Mouse (Mus musculus) intestine, embryonic 15.5 days (tissue): ENCODE data around the gene Sox6. TPM values are rescaled to one million over a fixed set of nuclear protein-coding genes. Genes with fewer than 3 reads are reported as not detected.
A peak's percentile ranks its signal among the peaks of the same experiment; 100 is the strongest.

Experiments
- ATAC-seq: fragments of 200-750 bp; cut with Nextera tagmentation; 2 replicates; pipeline ENCODE4 v1.8.0; 2017; ENCODE audit warnings: moderate TSS enrichment, moderate library complexity
- H3K27ac ChIP-seq: fragments of 300-500 bp; sonication (generic); 2 replicates; pipeline ENCODE4 v1.5.1; 2015; ENCODE audit warnings: mild to moderate bottlenecking, inconsistent platforms
- H3K27me3 ChIP-seq: fragments of 300-500 bp; sonication (generic); replicated peaks from 2 replicates; pipeline ENCODE4 v1.6.1; 2015; ENCODE audit warnings: inconsistent platforms
- H3K36me3 ChIP-seq: fragments of 300-500 bp; sonication (generic); 2 replicates; pipeline ENCODE4 v1.6.1; 2015; ENCODE audit warnings: inconsistent platforms
- H3K4me1 ChIP-seq: fragments of 300-500 bp; sonication (generic); replicated peaks from 2 replicates; pipeline ENCODE4 v1.6.1; 2015; ENCODE audit warnings: inconsistent platforms
- H3K4me2 ChIP-seq: fragments of 300-500 bp; sonication (generic); replicated peaks from 2 replicates; pipeline ENCODE4 v1.6.1; 2015; ENCODE audit warnings: mild to moderate bottlenecking, inconsistent platforms
- H3K4me3 ChIP-seq: fragments of 300-500 bp; sonication (generic); replicated peaks from 2 replicates; pipeline ENCODE4 v1.5.1; 2015; ENCODE audit warnings: inconsistent platforms
- H3K9ac ChIP-seq: fragments of 300-500 bp; sonication (generic); 2 replicates; pipeline ENCODE4 v1.6.1; 2015; ENCODE audit warnings: inconsistent platforms
- H3K9me3 ChIP-seq: fragments of 300-500 bp; sonication (generic); 2 replicates; pipeline ENCODE4 v1.6.1; 2016; ENCODE audit warnings: inconsistent platforms
- WGBS: fragments of 180-500 bp; shearing (Covaris S2); methylation state at CpG from one replicate; pipeline ENCODE4 v1.1.7; 2015; 5-methylcytosine and 5-hydroxymethylcytosine counted together
- polyA plus RNA-seq: library from polyadenylated mRNA; unstranded; fragments of >200 nt; fragmentation: Nextera tagmentation; extraction: Ambion mirVana; gene quantifications from 2 replicates; pipeline ENCODE4 v1.2.1, GENCODE M21; 2015

Sox6 gene
- polyA plus RNA-seq, 1 experiment from 2014 or later: 36.1 TPM

DNA sequence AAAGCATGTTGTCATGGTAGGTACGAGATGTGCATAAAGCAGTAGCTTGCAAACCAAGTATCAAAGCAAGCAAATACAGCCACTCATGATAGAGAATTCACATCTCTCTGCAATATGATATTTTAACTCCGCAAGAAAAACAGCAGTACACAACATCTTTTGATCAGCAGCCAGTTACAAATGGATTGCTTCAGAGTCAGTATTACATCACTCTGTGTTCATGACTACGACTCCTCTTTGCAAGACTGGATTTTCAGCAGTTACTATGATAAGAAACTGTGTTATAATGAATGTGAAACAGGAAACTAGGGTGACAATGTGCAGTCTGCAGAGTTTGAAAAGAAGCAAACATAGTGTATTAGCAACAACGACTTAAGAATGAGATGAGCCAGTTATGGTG lies 71.4 kb downstream of the Sox6 start:
- Histone ChIP-seq H3K36me3 (no peaks in the 10 kb centered on the region), H3K27ac (no peak overlapping the region), H3K9ac (no peak overlapping the region), H3K4me2 (no peak overlapping the region), H3K4me3 (no peak overlapping the region), H3K4me1 (no peaks in the 10 kb centered on the region), H3K9me3 (no peaks in the 10 kb centered on the region), H3K27me3 (no peaks in the 10 kb centered on the region)
- WGBS: 67% methylated on average over 4 of the region's 4 CpGs
- ATAC-seq: no peak

DNA sequence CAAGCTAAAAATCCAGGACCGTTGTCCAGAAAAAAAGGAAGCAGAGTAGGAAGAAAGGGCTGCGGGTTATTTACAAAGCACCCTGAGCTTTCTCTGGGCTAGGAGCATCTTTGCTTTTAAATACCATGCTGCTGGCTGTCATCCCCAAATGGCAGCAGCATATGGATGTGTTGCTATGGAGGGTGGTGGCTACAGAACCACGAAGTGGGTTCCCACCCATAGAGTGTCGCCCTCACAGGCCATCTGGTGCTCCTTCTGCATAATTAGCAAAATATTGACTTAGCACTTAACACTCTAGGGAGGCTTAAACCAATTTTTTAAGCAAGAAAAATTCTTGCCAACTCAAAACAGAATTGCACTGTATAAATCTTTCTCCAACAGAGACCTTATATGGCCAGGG lies 72.4 kb downstream of the Sox6 start:
- Histone ChIP-seq H3K4me3 (no peak overlapping the region), H3K36me3 (no peaks in the 10 kb centered on the region), H3K27me3 (no peaks in the 10 kb centered on the region), H3K9me3 (no peaks in the 10 kb centered on the region), H3K4me2 (no peak overlapping the region), H3K9ac (no peak overlapping the region), H3K4me1 (no peaks in the 10 kb centered on the region), H3K27ac (no peak overlapping the region)
- no peak for ATAC-seq
- 47% methylated on average over 4 of the region's 4 CpGs for WGBS

DNA sequence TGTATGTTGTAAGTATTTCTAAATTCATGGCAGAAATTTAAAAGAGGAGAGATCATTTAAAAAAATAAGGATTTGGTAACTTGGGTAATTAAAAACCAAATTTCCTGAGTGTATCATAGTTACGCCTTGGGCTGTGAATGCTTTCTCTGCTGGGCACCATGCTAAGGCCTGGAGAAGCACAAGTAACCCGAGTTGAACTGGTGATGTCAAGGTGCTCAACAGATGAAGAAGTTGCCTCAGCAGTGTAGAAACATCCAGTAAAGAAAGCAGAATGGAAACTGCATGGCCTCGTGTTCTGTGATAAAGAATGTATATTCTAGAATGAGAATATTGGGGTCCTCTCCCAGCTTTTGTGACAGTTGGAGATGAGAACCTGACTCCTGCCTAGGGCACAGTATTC lies 85.5 kb downstream of the Sox6 start:
- Histone ChIP-seq H3K27me3 (no peaks in the 10 kb centered on the region), H3K36me3 (no peaks in the 10 kb centered on the region), H3K9me3 (no peaks in the 10 kb centered on the region), H3K4me2 (no peak overlapping the region), H3K27ac (no peak overlapping the region), H3K9ac (no peak overlapping the region), H3K4me1 (no peaks in the 10 kb centered on the region), H3K4me3 (no peak overlapping the region)
- 75% methylated on average over 3 of the region's 3 CpGs for WGBS
- ATAC-seq: no peak

DNA sequence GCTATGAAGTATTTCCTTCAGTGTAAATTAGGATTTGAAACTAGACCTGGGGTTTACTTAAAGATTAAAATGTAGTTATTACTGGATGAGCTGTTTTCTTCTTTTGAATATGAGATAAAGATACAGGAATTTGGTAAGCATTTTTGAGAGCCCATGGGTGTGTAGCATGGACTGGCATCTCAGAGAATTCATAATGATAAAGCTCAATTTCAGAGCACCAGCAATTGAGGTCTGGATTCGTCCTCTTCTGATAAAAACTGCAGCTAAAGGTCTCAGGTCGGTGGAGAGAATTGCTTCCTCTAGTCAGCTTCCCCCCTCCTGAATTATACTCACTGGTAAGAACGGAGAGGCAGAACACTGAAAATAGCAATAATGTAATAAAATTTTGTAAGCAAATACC lies 86.4 kb downstream of the Sox6 start:
- 37% methylated on average over 3 of the region's 3 CpGs for WGBS
- no peak overlapping the region for H3K4me2 ChIP-seq
- no peak overlapping the region for H3K4me3 ChIP-seq
- no peaks in the 10 kb centered on the region for H3K36me3 ChIP-seq
- H3K27me3 ChIP-seq: no peaks in the 10 kb centered on the region
- ATAC-seq: no peak; the same call in 1 of the 2 replicates
- H3K27ac ChIP-seq: no peak overlapping the region
- no peaks in the 10 kb centered on the region for H3K9me3 ChIP-seq
- no peaks in the 10 kb centered on the region for H3K4me1 ChIP-seq
- no peak overlapping the region for H3K9ac ChIP-seq

DNA sequence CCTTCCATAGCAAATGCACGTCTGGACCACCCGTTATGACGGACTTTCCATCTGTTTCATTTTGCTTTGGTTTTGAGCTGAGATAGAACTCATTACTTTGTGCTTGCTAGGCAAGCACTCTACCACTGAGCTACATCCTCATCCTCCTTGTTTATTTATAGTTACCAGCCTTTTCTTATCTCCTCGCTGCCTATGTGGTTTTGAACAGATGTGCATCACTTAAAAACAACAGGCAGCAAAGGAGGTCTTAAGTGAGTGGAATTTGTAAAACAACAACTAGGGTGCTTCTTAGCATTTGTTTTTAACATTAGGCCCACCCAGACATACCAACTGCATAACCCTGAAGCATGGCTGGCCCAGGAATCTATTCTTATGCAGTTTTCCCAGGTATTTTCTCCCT lies 86.9 kb downstream of the Sox6 start:
- Histone ChIP-seq H3K4me3 (no peak overlapping the region), H3K9me3 (no peaks in the 10 kb centered on the region), H3K27me3 (no peaks in the 10 kb centered on the region), H3K4me1 (no peaks in the 10 kb centered on the region), H3K4me2 (no peak overlapping the region), H3K9ac (no peak overlapping the region), H3K27ac (no peak overlapping the region), H3K36me3 (no peaks in the 10 kb centered on the region)
- 84% methylated on average over 4 of the region's 4 CpGs for WGBS
- ATAC-seq: no peak

DNA sequence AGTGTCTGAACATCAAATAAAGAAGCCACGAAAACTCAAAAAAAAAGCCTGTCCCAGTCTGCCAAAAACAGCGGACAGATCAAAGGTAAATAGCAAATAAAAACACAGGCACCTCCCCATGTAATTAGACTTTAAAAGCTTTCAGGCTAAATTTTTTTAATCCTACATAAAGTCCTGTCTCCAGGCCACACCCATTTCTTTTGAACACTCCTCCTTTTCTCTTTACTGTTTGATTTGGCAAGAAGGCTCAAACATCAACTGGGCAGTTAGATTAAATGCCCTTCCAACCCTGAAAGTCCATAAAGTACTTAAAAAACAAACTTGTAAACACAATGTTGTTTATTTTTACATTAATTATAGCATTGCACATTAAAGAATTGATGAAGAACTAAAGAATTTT lies 90.7 kb downstream of the Sox6 start:
- H3K27me3 ChIP-seq: no peaks in the 10 kb centered on the region
- no peak for ATAC-seq
- H3K4me3 ChIP-seq: no peak overlapping the region
- no peak overlapping the region for H3K9ac ChIP-seq
- no peaks in the 10 kb centered on the region for H3K36me3 ChIP-seq
- no peaks in the 10 kb centered on the region for H3K9me3 ChIP-seq
- 72% methylated on average over 2 of the region's 2 CpGs for WGBS
- H3K4me2 ChIP-seq: no peak overlapping the region
- no peak overlapping the region for H3K27ac ChIP-seq
- H3K4me1 ChIP-seq: no peaks in the 10 kb centered on the region

DNA sequence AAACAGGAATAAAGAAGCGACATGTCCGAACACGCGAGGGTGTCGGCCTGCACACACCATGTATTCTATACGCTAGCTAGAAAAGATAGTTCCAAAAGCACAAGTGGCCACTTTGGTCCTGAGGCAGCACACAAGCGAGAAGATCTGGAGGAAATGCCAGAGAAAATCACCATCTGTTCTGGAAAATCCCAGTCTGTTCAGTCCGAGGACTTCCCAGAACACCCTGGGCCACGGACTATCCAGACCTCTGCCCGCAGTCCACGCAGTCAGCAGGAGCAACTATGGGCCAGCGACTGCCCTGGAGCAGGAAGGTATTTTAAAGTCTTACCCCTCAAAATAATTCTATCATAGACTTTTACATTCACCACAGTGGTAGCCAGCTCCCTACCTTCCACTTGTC lies 92.0 kb downstream of the Sox6 start:
- Histone ChIP-seq H3K27me3 (no peaks in the 10 kb centered on the region), H3K4me1 (no peaks in the 10 kb centered on the region), H3K9ac (no peak overlapping the region), H3K27ac (no peak overlapping the region), H3K4me3 (no peak overlapping the region), H3K36me3 (no peaks in the 10 kb centered on the region), H3K9me3 (no peaks in the 10 kb centered on the region), H3K4me2 (no peak overlapping the region)
- WGBS: 89% methylated on average over 12 of the region's 12 CpGs
- ATAC-seq: no peak

DNA sequence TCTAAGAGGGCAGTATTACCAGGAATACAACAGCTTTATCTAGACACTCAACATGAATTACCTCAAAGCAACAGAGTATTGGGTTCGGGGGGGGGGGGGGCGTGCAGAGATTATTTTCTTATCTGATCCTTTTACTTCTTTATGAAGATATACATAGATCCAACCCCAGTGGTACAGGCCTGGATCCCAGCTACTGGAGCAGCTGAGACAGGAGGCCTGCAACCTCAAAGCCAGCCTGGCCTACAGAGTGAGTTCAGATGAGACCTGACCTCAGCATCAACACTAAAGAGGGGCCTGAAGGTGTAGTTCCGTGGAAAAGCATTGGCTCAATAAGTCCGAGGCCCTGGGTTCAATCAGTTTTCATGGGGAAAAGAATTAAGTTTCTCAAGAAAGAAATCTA lies 93.1 kb downstream of the Sox6 start:
- H3K9me3 ChIP-seq: no peaks in the 10 kb centered on the region
- no peak overlapping the region for H3K9ac ChIP-seq
- H3K4me3 ChIP-seq: no peak overlapping the region
- H3K4me1 ChIP-seq: no peaks in the 10 kb centered on the region
- WGBS: 84% methylated on average over 4 of the region's 4 CpGs
- no peaks in the 10 kb centered on the region for H3K27me3 ChIP-seq
- H3K36me3 ChIP-seq: no peaks in the 10 kb centered on the region
- no peak overlapping the region for H3K4me2 ChIP-seq
- ATAC-seq: no peak
- no peak overlapping the region for H3K27ac ChIP-seq

DNA sequence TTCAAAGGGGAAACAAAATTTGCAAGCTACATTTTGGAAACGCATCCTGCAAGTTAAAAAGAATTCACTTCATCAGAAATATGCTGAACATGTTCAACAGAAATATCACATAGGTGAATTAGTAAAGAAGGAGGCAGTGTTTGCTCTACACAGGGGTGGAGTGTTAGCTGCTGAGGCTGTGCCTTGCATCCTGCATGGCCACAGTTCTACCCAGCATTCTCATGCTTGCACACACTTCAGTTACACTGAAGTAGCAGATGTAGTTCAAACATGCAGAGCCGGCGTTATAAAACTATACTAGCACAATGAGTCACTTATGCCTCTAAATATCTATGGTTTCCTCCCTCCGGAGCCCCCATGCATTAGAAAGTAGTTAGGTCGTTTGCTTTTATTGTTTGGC lies 94.3 kb downstream of the Sox6 start:
- H3K4me2 ChIP-seq: no peak overlapping the region
- no peak overlapping the region for H3K27ac ChIP-seq
- no peaks in the 10 kb centered on the region for H3K36me3 ChIP-seq
- no peaks in the 10 kb centered on the region for H3K4me1 ChIP-seq
- 57% methylated on average over 5 of the region's 5 CpGs for WGBS
- H3K9ac ChIP-seq: no peak overlapping the region
- ATAC-seq: no peak
- H3K27me3 ChIP-seq: no peaks in the 10 kb centered on the region
- no peak overlapping the region for H3K4me3 ChIP-seq
- H3K9me3 ChIP-seq: no peaks in the 10 kb centered on the region

DNA sequence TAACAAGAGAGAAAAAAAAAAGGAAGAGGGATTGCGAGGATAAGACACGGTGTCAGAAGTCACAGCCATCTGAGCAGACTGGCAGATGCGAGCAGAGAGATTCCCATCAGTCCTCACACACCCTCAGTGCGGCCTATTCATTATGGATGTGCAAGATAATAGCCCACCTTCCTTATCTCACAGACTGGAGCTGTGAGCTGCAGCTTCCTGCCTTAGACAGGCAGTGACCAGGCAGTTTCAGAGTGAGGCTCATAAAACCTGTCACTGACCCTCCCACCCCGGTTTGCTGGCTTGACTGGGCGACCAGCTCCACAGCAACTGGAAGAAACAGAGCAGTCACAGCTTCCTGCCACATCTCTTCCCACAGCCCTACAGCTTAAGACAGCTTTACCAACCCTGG lies 96.8 kb downstream of the Sox6 start:
- no peak overlapping the region for H3K4me3 ChIP-seq
- no peaks in the 10 kb centered on the region for H3K27me3 ChIP-seq
- H3K9me3 ChIP-seq: no peaks in the 10 kb centered on the region
- no peak overlapping the region for H3K27ac ChIP-seq
- H3K36me3 ChIP-seq: no peaks in the 10 kb centered on the region
- 38% methylated on average over 6 of the region's 6 CpGs for WGBS
- no peak overlapping the region for H3K4me2 ChIP-seq
- peak; percentile 78 for ATAC-seq
- no peak overlapping the region for H3K9ac ChIP-seq
- H3K4me1 ChIP-seq: no peaks in the 10 kb centered on the region

DNA sequence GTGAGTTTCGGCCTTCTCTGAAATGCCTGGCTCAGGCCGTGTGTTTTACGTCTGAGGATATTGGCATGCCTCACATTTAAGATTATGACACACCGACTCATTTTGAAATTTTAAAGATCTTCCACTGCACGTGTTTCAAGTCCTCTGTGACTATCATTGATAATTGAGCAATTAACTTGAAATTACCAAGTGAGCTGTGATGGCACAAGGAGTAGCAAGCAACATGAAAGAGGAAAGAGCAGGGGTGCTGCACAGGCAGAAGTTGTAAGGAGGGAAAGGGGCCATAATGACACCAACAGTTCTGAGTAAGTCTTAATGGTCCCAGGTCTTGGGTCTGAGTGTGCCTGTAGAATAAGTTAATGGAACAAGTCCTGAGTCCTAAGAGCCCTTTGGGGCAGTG lies 99.3 kb downstream of the Sox6 start:
- H3K36me3 ChIP-seq: no peaks in the 10 kb centered on the region
- no peaks in the 10 kb centered on the region for H3K9me3 ChIP-seq
- no peaks in the 10 kb centered on the region for H3K4me1 ChIP-seq
- ATAC-seq: no peak
- no peak overlapping the region for H3K27ac ChIP-seq
- no peak overlapping the region for H3K4me2 ChIP-seq
- H3K27me3 ChIP-seq: no peaks in the 10 kb centered on the region
- WGBS: 83% methylated on average over 5 of the region's 5 CpGs
- no peak overlapping the region for H3K4me3 ChIP-seq
- no peak overlapping the region for H3K9ac ChIP-seq

DNA sequence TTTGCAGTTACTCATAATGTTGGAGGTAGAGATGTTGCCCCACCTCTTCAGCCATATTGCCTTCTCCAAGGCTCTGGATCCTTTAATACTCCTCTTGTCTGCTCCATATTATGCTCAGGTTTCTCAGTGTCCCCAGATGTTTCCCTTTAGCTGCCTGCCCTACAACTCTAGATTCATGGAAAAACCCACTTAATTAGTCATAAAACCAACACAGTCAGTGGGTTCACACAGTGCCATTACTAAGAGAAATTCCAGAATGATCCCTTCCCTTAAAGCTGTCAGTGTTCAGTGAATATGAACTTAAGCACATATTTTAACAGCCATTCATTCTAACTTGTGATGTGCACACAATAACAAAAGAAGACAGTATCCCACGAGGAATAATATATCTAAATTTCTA lies 101.7 kb downstream of the Sox6 start:
- 74% methylated on average over 1 of the region's 1 CpGs for WGBS
- no peaks in the 10 kb centered on the region for H3K36me3 ChIP-seq
- H3K27me3 ChIP-seq: no peaks in the 10 kb centered on the region
- H3K4me3 ChIP-seq: no peak overlapping the region
- no peaks in the 10 kb centered on the region for H3K4me1 ChIP-seq
- H3K27ac ChIP-seq: no peak overlapping the region
- H3K9ac ChIP-seq: no peak overlapping the region
- ATAC-seq: no peak
- H3K4me2 ChIP-seq: no peak overlapping the region
- no peaks in the 10 kb centered on the region for H3K9me3 ChIP-seq

DNA sequence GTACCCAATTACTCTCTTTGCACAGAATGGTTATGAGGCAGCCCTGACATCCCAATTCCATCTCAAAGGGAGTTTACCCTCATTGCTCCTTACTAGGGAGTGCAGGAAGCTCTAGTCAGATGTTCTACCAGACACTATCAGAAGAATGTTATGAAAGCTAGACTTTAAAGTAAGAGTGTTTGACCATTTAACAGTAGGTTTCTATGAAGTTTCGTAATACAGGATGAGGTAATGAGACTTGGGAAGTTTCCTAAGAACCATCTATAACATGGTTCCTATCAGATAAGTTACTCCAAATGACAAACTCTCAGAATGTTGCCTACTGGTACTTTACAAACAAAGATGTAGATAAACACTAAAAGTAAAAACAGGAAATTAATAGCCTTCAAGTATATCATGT lies 123.3 kb downstream of the Sox6 start:
- Histone ChIP-seq H3K27ac (no peak overlapping the region), H3K27me3 (no peaks in the 10 kb centered on the region), H3K4me2 (no peak overlapping the region), H3K9me3 (no peaks in the 10 kb centered on the region), H3K36me3 (no peaks in the 10 kb centered on the region), H3K9ac (no peak overlapping the region), H3K4me3 (no peak overlapping the region), H3K4me1 (no peaks in the 10 kb centered on the region)
- WGBS: 93% methylated on average over 1 of the region's 1 CpGs
- no peak for ATAC-seq

DNA sequence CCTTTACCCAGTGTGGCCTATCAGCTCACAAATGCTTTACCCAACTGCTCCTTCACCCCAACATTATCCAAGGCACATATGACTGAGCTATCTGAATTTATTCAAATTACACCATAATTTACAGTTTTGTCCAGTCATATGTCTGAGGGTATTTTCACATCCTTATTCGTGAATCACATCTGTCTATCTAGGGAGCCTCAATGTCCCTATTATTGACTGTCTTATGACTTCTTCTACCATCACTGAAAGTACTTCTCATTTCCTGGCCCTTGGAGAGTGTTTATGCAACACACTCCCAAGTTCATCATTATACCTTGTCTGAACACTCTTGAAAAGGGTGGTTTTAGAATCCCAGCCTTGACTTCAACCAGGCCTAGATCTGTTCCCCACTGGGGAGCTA lies 128.3 kb downstream of the Sox6 start:
- Histone ChIP-seq H3K4me1 (no peaks in the 10 kb centered on the region), H3K27me3 (no peaks in the 10 kb centered on the region), H3K36me3 (no peaks in the 10 kb centered on the region), H3K9ac (no peak overlapping the region), H3K4me2 (no peak overlapping the region), H3K27ac (no peak overlapping the region), H3K9me3 (no peaks in the 10 kb centered on the region), H3K4me3 (no peak overlapping the region)
- WGBS: 88% methylated on average over 1 of the region's 1 CpGs
- ATAC-seq: no peak
